Mouse (Mus musculus) liver, adult (tissue): Measurements from ENCODE around the gene Btbd11.

Experiments
- GATA4 ChIP-seq: IDR thresholded peaks from 2 replicates; pipeline ENCODE4 v1.6.1; 2014; ENCODE audit warnings: mild to moderate bottlenecking, low read length; ENCODE audit not compliant: insufficient replicate concordance

The Btbd11 gene

DNA sequence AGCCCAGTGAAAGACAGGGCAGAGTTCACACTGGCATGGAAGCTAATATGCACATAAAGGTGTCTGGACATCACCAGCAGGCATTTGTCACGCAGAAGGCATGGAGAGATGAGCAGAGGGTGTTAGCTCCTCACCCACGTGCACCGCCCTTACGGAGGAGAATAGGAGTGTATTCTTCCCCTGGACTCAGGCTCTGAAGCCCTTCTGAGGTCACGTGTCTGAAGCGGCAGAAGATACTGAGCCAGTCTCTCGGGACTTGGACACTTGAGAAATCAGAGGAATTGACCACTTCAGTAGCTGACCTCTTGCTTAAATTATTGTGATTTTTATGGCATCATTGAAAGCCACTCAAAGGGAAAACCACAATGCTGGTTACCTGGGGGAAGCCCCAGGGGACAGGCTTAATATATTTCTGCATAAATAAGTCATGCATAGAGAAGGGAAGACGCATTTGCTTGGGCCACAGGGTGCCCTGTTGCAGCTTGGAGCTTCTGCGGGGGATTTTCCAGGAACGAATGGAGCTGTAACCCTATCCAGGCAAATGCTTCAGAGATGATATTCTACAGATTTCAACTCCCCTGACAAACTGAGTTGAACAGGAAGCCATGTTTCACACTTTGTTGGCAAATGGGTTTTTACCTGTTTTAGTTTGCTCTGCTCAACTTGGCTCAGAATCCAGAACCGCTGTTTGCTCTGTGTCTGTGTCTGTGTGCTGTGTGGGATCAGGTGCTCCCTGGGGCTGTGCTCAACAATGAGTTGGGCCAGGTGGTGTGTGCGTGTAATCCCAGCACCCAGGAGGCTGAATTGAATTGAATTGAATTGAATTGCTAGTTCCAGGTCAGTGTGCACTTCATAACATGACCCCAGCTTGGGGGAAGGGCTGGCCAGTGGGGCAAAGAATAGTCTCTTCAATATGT, 231.1 kb downstream of the Btbd11 start:
- TF ChIP-seq GATA4: no peak

DNA sequence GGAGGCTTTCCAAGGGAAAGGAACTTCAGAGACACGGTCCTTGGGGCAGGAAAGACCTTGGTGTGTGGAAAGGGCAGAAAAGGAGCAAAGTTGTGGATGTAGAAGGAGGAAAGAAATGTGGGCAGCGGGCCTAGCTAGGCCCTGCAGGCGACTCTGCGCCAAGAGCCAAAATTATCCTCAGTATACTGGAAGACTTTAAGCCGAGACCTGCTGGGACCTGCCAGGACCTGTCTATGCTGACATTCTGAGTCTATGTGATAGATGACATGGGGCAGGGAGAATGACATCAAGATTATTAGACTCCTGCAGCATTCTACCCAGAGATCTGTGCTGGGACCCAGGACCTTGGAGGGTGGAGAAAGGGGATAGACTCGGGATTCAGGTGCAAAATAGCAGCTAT, 234.5 kb downstream of the Btbd11 start:
- no peak for TF ChIP-seq GATA4

GRCm38 (mm10) chr10:85624504-85625169, 238.0 kb downstream of the Btbd11 start:
- no peak for TF ChIP-seq GATA4

- no peak for TF ChIP-seq GATA4
These were observed 238.6 kb downstream of the Btbd11 start for GRCm38 (mm10) chr10:85625170-85625686.

DNA sequence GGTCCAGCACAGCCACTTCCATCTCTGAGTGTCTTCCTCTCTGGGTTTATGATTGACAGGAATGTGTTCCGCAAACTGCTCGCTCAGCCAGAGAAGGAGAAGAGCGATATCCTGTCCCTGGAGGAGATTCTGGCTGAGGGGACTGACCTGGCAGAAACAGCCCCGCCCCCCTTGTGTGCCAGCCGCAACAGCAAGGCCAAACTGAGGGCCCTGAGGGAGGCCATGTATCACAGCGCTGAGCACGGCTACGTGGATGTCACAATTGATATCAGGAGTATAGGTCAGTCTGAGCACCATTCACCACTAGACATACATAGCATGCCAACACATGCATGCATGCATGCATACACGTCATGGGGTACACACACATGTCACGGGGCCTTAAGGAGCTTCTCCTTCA, 245.4 kb downstream of the Btbd11 start:
- TF ChIP-seq GATA4: no peak

DNA sequence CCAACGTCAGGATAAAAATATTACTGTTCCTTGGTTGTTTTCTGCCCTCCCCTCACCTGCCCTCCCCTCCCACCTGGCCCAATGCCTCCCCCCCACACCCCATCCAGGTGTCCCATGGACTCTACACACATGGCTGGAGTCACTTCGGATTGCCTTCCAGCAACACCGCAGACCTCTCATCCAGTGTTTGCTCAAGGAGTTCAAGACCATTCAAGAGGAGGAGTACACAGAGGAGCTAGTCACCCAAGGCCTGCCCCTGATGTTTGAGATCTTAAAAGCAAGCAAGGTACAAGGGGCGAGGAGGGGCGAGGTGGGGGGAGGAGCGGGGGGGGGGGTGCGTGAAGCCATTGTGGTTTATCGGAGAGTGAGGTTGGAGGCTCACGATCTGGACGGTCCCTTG, 247.0 kb downstream of the Btbd11 start:
- no peak for TF ChIP-seq GATA4

GRCm38 (mm10) chr10:85637580-85637979, 251.0 kb downstream of the Btbd11 start:
- TF ChIP-seq GATA4: no peak

DNA sequence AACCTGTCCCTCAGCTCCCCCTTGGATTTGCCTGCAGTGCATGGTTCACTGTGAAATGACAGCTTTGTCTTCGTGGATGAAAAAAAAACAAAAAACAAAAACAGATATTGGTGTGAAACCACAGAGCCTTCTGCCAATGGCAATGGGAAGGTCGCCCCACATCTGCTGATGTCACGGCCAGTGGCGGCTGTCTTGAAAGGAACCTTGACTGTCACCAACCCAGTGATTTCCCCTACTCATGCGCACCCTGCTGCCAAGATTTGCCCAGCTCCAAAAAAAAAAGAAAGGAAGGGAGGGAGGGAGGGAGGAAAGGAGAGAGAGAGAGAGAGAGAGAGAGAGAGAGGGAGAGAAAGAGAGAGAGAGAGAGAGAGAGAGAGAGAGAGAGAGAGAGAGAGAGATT, 251.5 kb downstream of the Btbd11 start:
- no peak for TF ChIP-seq GATA4

- no peak for TF ChIP-seq GATA4
These were observed 253.0 kb downstream of the Btbd11 start for GRCm38 (mm10) chr10:85639581-85639980.

DNA sequence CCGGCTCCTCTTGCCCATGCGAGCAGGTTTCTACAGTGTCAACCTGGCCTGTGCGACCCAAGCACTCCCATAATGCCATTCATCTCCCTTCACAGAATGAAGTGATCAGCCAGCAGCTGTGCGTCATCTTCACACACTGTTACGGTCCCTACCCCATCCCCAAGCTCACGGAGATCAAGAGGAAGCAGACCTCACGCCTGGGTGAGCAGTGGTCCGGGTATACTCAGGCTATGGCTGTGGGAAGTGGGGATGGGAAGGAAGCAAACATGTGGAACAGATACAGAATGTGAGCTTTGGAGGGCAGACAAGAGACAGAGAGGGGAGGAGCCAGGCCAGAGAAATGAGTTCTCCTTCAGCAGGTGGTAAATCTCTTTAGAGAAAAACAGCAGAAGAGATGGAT, 253.8 kb downstream of the Btbd11 start:
- TF ChIP-seq GATA4: no peak

DNA sequence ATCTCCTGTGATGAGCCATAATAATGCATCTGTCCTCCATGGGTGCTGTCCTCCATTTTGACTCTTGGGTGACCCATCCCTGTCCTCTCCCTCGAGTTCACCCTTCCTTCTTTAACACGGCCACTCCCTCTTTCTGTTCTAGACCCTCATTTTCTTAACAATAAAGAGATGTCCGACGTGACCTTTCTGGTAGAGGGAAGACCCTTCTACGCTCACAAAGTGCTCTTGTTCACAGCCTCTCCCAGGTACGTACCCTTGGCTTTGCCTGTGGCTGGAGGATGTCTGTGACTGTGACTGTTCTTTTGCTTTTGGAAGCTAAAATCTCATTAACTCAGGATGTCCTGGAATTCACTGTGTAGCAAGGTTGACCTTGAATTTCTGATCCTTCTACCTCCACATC, 258.7 kb downstream of the Btbd11 start:
- no peak for TF ChIP-seq GATA4

DNA sequence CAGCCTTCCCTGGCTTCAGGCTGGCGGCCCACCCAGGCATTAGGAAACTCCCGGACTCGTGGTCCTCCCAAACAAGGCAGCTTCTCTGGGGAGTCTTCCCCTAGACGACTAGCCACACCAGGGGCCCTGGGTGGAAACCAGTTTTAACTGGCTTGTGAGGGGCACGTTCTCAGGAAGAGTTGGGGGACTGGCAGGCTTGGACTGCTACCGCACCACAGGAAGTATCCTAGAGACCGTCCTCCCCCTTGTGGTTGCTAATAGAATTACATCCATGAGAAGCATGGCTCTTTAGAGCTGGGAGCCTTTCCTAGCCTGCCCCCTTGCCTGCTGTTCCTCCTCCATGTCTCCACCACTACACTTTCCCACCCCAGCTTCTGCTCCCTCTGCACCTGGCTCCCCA, 265.1 kb downstream of the Btbd11 start:
- TF ChIP-seq GATA4: no peak

DNA sequence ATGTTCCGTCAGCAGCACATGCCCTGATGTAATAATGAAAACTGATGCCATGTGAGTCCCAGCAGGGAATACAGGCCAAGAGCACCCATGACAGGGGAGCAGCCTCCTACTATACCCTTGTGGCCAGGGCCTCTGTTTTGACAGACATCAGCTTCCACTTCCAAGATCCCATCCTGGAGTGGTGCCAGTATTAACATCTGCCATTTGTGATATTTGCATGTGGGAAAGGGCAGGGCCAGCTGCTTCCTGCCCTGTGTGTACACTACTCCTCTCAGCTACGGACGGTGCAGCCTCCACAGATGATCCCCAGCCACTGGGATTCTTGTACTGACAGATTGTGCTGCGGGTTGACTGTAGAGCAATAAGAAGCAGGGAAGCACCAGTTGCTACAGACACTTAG, 269.3 kb downstream of the Btbd11 start:
- TF ChIP-seq GATA4: no peak

- no peak for TF ChIP-seq GATA4
These were observed 271.3 kb downstream of the Btbd11 start for GRCm38 (mm10) chr10:85657886-85658285.

DNA sequence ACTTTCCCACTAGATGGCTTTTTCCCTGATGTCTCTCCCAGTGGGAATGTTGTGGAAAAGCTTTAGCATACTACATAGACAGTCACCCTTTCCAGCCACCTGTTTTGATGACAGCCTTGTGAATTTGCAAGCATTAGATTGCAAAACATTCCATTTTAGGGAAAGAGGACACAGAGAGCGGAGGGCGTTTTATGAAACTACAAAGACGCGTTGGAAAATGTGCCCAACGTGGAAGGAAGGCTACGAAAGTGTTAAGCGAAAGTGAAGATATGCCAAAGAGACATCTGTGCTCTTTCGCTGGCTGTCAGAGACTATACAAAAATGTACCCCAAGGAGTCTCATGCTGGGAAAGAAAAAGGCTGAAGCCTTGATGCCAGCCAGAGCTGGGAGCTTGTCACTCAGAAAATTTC, 286.9 kb downstream of the Btbd11 start:
- no peak for TF ChIP-seq GATA4

DNA sequence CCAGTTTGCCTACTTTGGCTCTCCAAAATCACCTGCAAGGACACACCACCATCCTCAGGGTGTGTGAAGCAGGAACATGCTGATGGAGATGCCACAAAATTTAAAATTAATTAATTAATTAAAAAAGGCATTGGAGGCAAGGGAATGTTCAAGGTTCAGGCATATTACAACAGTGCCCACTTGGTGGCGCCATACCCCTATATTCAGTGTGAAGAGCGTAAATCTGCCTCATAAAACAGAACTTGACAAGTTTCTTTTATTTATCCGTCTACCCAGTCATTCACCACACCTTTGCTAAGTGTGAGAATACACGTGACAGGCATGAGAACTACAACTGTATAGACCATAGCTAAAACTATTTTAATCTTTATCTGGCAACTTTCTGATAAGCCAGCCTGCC, 292.0 kb downstream of the Btbd11 start:
- TF ChIP-seq GATA4: no peak
